Mouse (Mus musculus): ENCODE measurements around the gene Olfr910.

Gene Olfr910

GRCm38 (mm10) chr9:38537549-38537948, at the start of gene Olfr910:
Gene Olfr910 (plus strand): TSS chr9:38537849.
- no peak for DNase-seq (ENCODE audit: low spot score in 2 of 2)

GRCm38 (mm10) chr9:38495501-38495900, 42.1 kb upstream of the Olfr910 start, which contains the start of gene Olfr907:
Gene Olfr907 (plus strand): TSS chr9:38495801.
- no peak for DNase-seq (ENCODE audit: low spot score in 2 of 2)

DNA sequence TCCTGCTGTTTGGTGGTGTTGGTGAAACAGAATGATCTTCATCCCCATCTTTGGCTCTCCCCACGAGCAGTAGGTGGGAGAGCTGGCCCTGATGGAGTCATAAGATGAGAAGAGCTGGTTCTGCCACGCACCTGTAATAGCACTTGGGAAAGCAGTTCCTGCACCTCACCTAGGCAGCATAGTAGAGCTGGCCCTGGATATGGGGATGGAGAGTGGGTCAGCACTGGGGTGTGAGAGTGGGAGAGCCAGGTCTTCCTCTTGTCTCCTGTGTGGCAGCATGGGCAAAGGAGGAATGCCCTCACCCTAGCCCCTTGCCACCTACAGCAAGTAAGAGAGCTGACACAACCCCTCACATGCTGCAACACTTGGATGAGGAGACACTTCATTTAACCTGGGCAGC, 25.3 kb upstream of the Olfr910 start:
- no peak for DNase-seq (ENCODE audit: low spot score in 2 of 2)

- DNase-seq (ENCODE audit: low spot score in 2 of 2), result no peak
Measured at GRCm38 (mm10) chr9:38521280-38521679, 16.4 kb upstream of the Olfr910 start, which contains the start of gene Olfr911-ps1. Gene Olfr911-ps1 (plus strand): TSS chr9:38521580.

GRCm38 (mm10) chr9:38579878-38580277, 42.2 kb downstream of the Olfr910 start, which contains the start of gene Olfr912:
Gene Olfr912 (plus strand): TSS chr9:38580178.
- no peak for DNase-seq (ENCODE audit: low spot score in 2 of 2)
